Mouse (Mus musculus): ENCODE measurements at regions not wholly inside any gene's neighbourhood (a gene's known extent, or its start where the extent isn't known, plus 50 kb on each side); places are given as distances from the start of the nearest gene placed in this dataset.

DNA sequence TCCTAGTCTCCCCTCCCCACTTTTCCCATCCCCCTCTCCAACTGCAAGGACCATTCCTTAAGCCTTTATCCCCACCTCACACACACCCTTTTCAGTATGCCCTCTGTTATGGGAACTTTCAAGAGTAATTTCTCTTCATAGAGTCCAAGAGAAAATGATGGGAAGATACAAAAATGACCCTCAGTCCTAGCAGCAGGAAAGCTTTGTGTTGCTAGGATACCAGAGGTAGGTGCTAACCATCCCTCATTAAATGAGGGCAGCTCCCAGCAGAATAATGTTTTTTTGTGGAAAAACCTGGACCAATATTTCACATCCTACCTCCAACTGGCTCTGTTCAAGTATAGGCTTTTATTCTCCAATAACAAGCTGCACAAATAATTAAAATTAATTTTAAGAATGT lies 296.7 kb upstream of the Epha4 start:
- H3K9me3 ChIP-seq (ENCODE audit: control insufficient read depth, low read depth, low read length), result no peaks in the 10 kb centered on the region
- no peak overlapping the region for H3K4me3 ChIP-seq (ENCODE audit: low read depth, low read length)
- no peaks in the 10 kb centered on the region for H3K27me3 ChIP-seq (ENCODE audit: control insufficient read depth, insufficient read depth, low read length)
- no peaks in the 10 kb centered on the region for H3K4me1 ChIP-seq (ENCODE audit: control insufficient read depth, insufficient read depth, low read length)
- no peak overlapping the region for H3K4me2 ChIP-seq (replicated peaks; ENCODE audit: low read depth, low read length)
- no peak overlapping the region for H3K27ac ChIP-seq (ENCODE audit: low read length)
- no peak for ATAC-seq (ENCODE audit: insufficient number of reproducible peaks, insufficient read depth, low FRiP score, low read depth)
- H3K9ac ChIP-seq (replicated peaks; ENCODE audit: low read depth, low read length), result no peak overlapping the region
- H3K36me3 ChIP-seq (ENCODE audit: control insufficient read depth, insufficient read depth, low read length), result no peaks in the 10 kb centered on the region

GRCm38 (mm10) chr1:77790974-77791373 lies 276.1 kb upstream of the Epha4 start:
- Histone ChIP-seq H3K36me3 (ENCODE audit: control insufficient read depth, insufficient read depth, low read length) (no peaks in the 10 kb centered on the region), H3K9ac (replicated peaks; ENCODE audit: low read depth, low read length) (no peak overlapping the region), H3K4me2 (replicated peaks; ENCODE audit: low read depth, low read length) (no peak overlapping the region), H3K27ac (ENCODE audit: low read length) (no peak overlapping the region), H3K4me1 (ENCODE audit: control insufficient read depth, insufficient read depth, low read length) (no peaks in the 10 kb centered on the region), H3K27me3 (ENCODE audit: control insufficient read depth, insufficient read depth, low read length) (no peaks in the 10 kb centered on the region), H3K4me3 (ENCODE audit: low read depth, low read length) (no peak overlapping the region), H3K9me3 (ENCODE audit: control insufficient read depth, low read depth, low read length) (no peaks in the 10 kb centered on the region)
- 53% methylated on average over 6 of the region's 6 CpGs for WGBS
- ATAC-seq (ENCODE audit: insufficient number of reproducible peaks, insufficient read depth, low FRiP score, low read depth), result no peak

GRCm38 (mm10) chr1:77754326-77754725 lies 239.4 kb upstream of the Epha4 start:
- Histone ChIP-seq H3K9ac (replicated peaks; ENCODE audit: low read depth, low read length) (no peak overlapping the region), H3K4me3 (ENCODE audit: low read depth, low read length) (no peak overlapping the region), H3K9me3 (ENCODE audit: control insufficient read depth, low read depth, low read length) (no peaks in the 10 kb centered on the region), H3K4me2 (replicated peaks; ENCODE audit: low read depth, low read length) (no peak overlapping the region), H3K36me3 (ENCODE audit: control insufficient read depth, insufficient read depth, low read length) (no peaks in the 10 kb centered on the region), H3K4me1 (ENCODE audit: control insufficient read depth, insufficient read depth, low read length) (no peaks in the 10 kb centered on the region), H3K27ac (ENCODE audit: low read length) (no peak overlapping the region), H3K27me3 (ENCODE audit: control insufficient read depth, insufficient read depth, low read length) (no peaks in the 10 kb centered on the region)
- no peak for ATAC-seq (ENCODE audit: insufficient number of reproducible peaks, insufficient read depth, low FRiP score, low read depth)
- 86% methylated on average over 3 of the region's 3 CpGs for WGBS

DNA sequence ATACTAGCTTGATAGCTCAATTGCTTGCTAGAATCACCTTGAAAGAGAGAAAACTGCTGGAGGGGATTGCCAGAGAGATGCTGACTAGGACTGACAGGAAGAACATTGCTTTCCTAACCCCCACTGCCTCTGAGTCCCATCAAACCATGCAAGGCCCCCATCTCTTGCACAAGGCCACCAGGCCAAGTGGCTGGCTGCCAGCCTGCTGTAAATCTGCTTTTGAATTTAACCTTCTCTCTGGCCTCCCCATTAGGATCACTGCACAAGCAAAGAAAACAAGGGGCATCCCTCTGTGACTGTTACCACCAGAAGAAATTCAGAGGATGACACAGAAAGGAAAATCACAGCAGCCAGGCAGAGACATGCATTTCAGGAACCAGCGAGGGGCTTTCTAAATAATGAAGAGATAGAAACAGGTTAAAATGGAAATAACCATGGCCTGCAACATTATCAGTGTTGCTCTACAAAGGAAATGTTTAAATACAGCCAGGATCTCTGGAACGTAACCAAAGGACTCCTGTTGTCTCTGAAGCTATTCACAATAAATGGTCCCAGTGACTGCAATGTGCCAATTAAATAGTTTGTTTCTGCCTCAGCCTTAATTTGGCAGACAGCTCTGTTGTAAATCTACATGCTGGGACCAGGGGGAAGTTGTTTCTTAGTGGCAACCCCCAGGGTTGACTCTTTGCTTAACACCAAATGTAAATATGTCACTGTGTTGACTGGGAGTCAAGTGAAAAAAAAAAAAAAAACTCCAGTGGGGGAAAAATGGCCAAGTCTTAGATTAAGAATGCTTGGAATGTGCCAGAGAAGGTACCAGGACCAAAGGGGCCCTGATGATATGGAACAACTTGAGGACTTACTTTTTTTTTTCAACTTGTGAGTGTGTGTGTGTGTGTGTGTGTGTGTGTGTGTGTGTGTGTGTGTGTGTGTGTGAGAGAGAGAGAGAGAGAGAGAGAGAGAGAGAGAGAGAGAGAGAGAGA lies 233.9 kb upstream of the Epha4 start:
- Histone ChIP-seq H3K36me3 (ENCODE audit: control insufficient read depth, insufficient read depth, low read length) (no peaks in the 10 kb centered on the region), H3K9ac (replicated peaks; ENCODE audit: low read depth, low read length) (no peak overlapping the region), H3K27ac (ENCODE audit: low read length) (no peak overlapping the region), H3K4me3 (ENCODE audit: low read depth, low read length) (no peak overlapping the region), H3K9me3 (ENCODE audit: control insufficient read depth, low read depth, low read length) (no peaks in the 10 kb centered on the region), H3K4me1 (ENCODE audit: control insufficient read depth, insufficient read depth, low read length) (peaks cover 7% of the 10 kb centered on the region; the same call in 1 of the 2 replicates), H3K27me3 (ENCODE audit: control insufficient read depth, insufficient read depth, low read length) (no peaks in the 10 kb centered on the region), H3K4me2 (replicated peaks; ENCODE audit: low read depth, low read length) (no peak overlapping the region)
- 59% methylated on average over 2 of the region's 2 CpGs for WGBS
- ATAC-seq (ENCODE audit: insufficient number of reproducible peaks, insufficient read depth, low FRiP score, low read depth), result no peak

- H3K4me3 ChIP-seq (ENCODE audit: low read depth, low read length), result no peak overlapping the region
- 85% methylated on average over 10 of the region's 10 CpGs for WGBS
- no peaks in the 10 kb centered on the region for H3K9me3 ChIP-seq (ENCODE audit: control insufficient read depth, low read depth, low read length)
- no peaks in the 10 kb centered on the region for H3K4me1 ChIP-seq (ENCODE audit: control insufficient read depth, insufficient read depth, low read length)
- ATAC-seq (ENCODE audit: insufficient number of reproducible peaks, insufficient read depth, low FRiP score, low read depth), result no peak
- no peak overlapping the region for H3K9ac ChIP-seq (replicated peaks; ENCODE audit: low read depth, low read length)
- H3K36me3 ChIP-seq (ENCODE audit: control insufficient read depth, insufficient read depth, low read length), result no peaks in the 10 kb centered on the region
- H3K4me2 ChIP-seq (replicated peaks; ENCODE audit: low read depth, low read length), result no peak overlapping the region
- H3K27me3 ChIP-seq (ENCODE audit: control insufficient read depth, insufficient read depth, low read length), result no peaks in the 10 kb centered on the region
- no peak overlapping the region for H3K27ac ChIP-seq (ENCODE audit: low read length)
These were observed 217.2 kb upstream of the Epha4 start for GRCm38 (mm10) chr1:77732099-77732498.

DNA sequence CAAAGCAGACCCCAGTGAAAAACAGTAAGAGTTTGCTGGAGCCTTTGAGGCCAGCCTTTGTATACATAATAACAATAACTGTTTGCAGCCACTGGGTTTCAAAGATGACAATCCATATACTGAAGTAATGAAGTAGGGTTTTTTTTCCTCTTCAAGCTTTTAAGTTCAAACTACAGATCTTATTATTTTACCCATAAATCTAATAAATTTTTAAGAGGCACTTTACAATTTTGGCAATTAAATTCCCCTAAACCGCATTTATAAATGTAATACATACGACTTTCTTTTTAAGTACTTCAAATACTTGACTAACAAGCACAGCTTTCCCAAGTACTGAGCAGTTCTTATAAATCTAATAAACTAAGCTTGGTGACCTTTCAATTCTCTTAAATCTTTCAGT lies 212.7 kb upstream of the Epha4 start:
- Histone ChIP-seq H3K4me2 (replicated peaks; ENCODE audit: low read depth, low read length) (no peak overlapping the region), H3K9me3 (ENCODE audit: control insufficient read depth, low read depth, low read length) (no peaks in the 10 kb centered on the region), H3K9ac (replicated peaks; ENCODE audit: low read depth, low read length) (no peak overlapping the region), H3K36me3 (ENCODE audit: control insufficient read depth, insufficient read depth, low read length) (no peaks in the 10 kb centered on the region), H3K27me3 (ENCODE audit: control insufficient read depth, insufficient read depth, low read length) (no peaks in the 10 kb centered on the region), H3K4me3 (ENCODE audit: low read depth, low read length) (no peak overlapping the region), H3K4me1 (ENCODE audit: control insufficient read depth, insufficient read depth, low read length) (no peaks in the 10 kb centered on the region), H3K27ac (ENCODE audit: low read length) (no peak overlapping the region)
- ATAC-seq (ENCODE audit: insufficient number of reproducible peaks, insufficient read depth, low FRiP score, low read depth), result no peak
- 62% methylated on average over 2 of the region's 2 CpGs for WGBS

DNA sequence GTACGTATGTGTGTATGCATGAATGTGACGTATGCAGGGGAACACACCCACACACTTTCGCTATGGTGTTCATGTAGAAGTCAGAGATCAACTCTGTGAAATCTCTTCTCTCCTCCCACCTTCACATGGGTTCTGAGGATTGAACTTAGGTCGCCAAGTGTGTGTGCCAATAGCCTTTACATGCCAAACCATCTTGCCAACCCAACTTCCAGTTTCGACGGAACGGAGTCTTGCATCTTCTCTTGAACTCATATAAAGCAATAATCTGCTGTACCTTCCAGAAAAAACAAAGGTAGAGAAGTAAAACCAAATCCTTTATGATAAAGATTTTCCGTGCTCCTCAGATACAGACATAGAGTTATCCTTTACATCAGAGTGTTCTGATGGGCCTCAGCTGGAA lies 208.4 kb upstream of the Epha4 start:
- ATAC-seq (ENCODE audit: insufficient number of reproducible peaks, insufficient read depth, low FRiP score, low read depth), result no peak
- Histone ChIP-seq H3K4me2 (replicated peaks; ENCODE audit: low read depth, low read length) (no peak overlapping the region), H3K27ac (ENCODE audit: low read length) (no peak overlapping the region), H3K9me3 (ENCODE audit: control insufficient read depth, low read depth, low read length) (no peaks in the 10 kb centered on the region), H3K9ac (replicated peaks; ENCODE audit: low read depth, low read length) (no peak overlapping the region), H3K4me3 (ENCODE audit: low read depth, low read length) (no peak overlapping the region), H3K27me3 (ENCODE audit: control insufficient read depth, insufficient read depth, low read length) (no peaks in the 10 kb centered on the region), H3K4me1 (ENCODE audit: control insufficient read depth, insufficient read depth, low read length) (no peaks in the 10 kb centered on the region), H3K36me3 (ENCODE audit: control insufficient read depth, insufficient read depth, low read length) (no peaks in the 10 kb centered on the region)
- WGBS, result 92% methylated on average over 8 of the region's 8 CpGs

DNA sequence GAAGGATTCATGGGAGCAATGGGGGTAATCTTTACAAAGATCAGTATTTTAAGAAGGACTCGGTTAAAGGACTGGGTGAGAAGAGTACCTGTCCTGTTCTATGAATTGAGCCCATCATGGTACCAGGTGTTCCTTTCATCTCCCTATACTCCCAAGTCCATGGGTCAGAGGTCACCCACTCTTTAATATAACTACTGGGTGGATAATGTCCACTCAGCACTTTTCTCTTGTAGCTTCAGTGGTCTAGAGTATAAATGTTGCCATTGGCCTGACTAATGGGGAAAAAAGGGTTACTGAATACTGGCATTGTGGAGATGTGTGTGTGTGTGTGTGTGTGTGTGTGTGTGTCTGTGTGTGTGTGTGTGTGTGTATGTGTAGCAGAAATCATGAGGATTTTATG lies 206.0 kb upstream of the Epha4 start:
- 84% methylated on average over 1 of the region's 1 CpGs for WGBS
- Histone ChIP-seq H3K9ac (replicated peaks; ENCODE audit: low read depth, low read length) (no peak overlapping the region), H3K9me3 (ENCODE audit: control insufficient read depth, low read depth, low read length) (no peaks in the 10 kb centered on the region), H3K4me3 (ENCODE audit: low read depth, low read length) (no peak overlapping the region), H3K27me3 (ENCODE audit: control insufficient read depth, insufficient read depth, low read length) (no peaks in the 10 kb centered on the region), H3K36me3 (ENCODE audit: control insufficient read depth, insufficient read depth, low read length) (no peaks in the 10 kb centered on the region), H3K27ac (ENCODE audit: low read length) (no peak overlapping the region), H3K4me1 (ENCODE audit: control insufficient read depth, insufficient read depth, low read length) (no peaks in the 10 kb centered on the region), H3K4me2 (replicated peaks; ENCODE audit: low read depth, low read length) (no peak overlapping the region)
- no peak for ATAC-seq (ENCODE audit: insufficient number of reproducible peaks, insufficient read depth, low FRiP score, low read depth)

GRCm38 (mm10) chr1:77713001-77713400 lies 198.1 kb upstream of the Epha4 start:
- ATAC-seq (ENCODE audit: insufficient number of reproducible peaks, insufficient read depth, low FRiP score, low read depth), result no peak
- WGBS, result 55% methylated on average over 2 of the region's 2 CpGs
- no peak overlapping the region for H3K27ac ChIP-seq (ENCODE audit: low read length)
- H3K9ac ChIP-seq (replicated peaks; ENCODE audit: low read depth, low read length), result no peak overlapping the region
- no peaks in the 10 kb centered on the region for H3K36me3 ChIP-seq (ENCODE audit: control insufficient read depth, insufficient read depth, low read length)
- no peaks in the 10 kb centered on the region for H3K4me1 ChIP-seq (ENCODE audit: control insufficient read depth, insufficient read depth, low read length)
- no peaks in the 10 kb centered on the region for H3K27me3 ChIP-seq (ENCODE audit: control insufficient read depth, insufficient read depth, low read length)
- no peak overlapping the region for H3K4me2 ChIP-seq (replicated peaks; ENCODE audit: low read depth, low read length)
- H3K4me3 ChIP-seq (ENCODE audit: low read depth, low read length), result no peak overlapping the region
- no peaks in the 10 kb centered on the region for H3K9me3 ChIP-seq (ENCODE audit: control insufficient read depth, low read depth, low read length)
